Mouse (Mus musculus): ENCODE results near the gene Lats1.
A peak's percentile ranks its signal among the peaks of the same experiment; 100 is the strongest.

The Lats1 gene

DNA sequence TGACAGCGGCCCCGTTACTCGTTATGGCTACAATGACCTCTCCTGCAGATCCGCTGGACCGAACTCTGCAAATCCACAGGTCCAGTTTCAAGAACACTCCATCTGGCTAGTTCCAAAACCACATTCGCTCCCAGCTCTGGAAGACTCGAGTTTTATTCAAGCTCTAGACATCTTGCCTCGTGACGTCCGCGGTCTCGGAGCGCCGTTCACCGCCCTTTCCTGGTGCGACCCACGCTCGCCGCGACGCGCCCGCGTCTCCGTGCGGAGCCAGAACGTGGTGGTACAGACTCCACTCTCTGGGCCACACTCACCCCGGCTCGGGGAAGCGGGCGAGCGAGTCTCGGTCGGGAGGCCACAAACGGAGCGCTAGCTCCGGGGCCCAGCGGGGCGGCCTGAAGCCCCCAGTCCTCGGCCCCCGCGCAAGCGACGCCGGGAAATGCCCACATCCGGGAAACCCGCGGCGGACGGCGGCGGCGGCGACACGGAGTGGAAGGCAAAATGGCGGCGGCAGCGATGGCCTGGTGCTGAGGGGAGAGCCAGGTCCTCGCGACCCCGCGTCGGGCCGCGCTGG lies at the start of gene Lats1, which contains the start of gene Pcmt1:
Lats1 (plus strand) TSS at position 484 of the 571 bp plus-strand sequence.
Pcmt1 (minus strand) TSS at position 406 of the 571 bp plus-strand sequence.
- DNase-seq, result peak; percentile 90

- no peak for DNase-seq
Measured at GRCm38 (mm10) chr10:7640366-7640765, 40.6 kb upstream of the Lats1 start.

DNA sequence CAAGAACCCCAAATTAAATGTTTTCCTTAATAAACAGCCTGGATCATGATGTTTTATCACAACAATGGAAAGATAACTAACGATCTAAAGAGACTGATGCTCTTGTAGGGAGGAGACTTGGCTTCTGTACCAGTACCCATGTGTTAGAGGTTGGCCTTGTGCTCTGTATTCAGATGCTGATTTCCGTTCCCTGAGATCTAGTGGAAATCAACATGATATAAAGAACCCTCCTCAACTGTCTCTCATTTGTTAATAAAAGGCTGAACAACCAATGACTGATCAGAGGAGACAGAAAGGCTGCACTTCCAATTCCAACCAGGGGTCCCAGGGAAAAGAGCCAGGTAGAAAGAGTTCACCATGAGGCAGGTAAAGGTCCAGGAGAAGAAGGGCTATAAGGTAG lies 35.1 kb upstream of the Lats1 start:
- DNase-seq, result no peak

- no peak for DNase-seq
Measured at GRCm38 (mm10) chr10:7649059-7649458, 32.0 kb upstream of the Lats1 start.

DNA sequence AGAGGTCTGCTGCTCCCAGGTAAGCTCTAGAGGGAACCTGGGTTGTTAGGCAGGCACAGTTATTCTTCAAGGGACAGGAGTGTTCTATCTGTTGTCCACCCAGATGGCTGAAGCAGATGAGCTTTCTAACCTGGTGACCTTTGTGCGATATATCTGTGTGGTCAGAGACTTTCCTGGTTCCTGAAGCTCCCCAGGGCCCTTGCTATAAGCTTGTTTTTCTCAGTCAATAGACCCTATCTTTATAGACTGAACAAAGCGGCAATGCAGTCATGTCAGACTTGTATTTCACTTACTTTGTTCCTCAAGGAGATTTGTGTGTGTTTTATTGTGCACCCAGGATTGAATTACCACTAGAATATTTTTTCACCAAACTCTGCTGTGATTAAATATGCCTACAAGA lies 30.0 kb upstream of the Lats1 start:
- DNase-seq, result no peak

DNA sequence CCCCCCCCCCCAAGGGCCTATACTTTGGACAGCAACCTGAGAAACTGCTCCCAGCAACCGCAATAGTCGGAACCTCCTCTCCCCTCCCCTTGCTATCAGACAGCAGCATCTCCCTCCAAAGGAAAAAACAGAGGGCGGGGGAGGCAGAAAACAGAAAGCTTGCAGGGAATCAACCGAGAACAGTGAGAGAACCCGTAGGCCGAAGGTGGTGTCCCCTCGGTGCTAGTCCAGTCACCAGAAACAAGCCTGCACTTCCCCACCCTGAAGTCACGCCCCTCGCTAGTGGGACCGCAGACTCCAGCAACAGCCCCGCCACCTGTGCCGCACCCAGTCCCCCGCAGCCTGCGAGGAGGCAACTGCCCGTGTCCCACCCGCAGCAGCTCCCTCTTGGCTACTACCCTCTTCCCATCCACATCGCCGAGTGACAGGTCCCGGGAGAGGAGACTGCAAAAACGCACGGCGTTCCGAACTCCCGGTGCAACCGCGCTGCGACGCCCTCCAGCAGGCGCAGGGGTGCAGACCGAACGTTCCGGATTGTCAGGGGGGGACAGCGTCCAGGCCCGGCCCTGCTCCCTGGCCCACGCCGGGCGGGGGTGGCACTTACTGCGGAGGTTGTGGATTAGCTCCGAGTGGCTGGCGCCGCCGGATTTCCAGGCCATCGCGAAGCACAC lies 18.4 kb upstream of the Lats1 start:
- DNase-seq, result no peak

GRCm38 (mm10) chr10:7663159-7664026 lies 17.6 kb upstream of the Lats1 start:
- DNase-seq, result peak; percentile 93

DNA sequence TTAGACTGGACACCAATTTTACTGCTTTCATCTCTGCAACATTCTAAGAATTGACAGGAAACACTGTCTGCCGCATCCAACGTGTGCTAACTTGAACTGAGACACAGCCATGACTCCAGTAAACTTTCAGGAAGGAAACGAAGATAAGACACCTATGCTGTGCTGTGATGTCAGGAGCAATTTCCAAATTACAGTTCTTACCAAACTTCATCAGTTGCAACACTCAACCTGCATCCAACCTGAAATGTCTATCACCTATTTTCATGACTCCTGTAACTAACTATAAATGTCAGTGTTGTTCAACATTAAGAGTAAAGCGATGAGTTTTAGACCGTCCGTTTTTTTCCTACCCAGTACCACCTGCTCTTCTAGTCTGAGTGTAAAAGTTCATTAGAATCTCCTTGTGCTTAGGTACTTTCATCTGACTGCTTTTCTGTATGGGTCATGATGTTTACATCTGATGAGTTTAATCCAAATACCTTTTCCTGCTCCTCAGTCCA lies 16.9 kb upstream of the Lats1 start:
- DNase-seq, result no peak

GRCm38 (mm10) chr10:7664889-7665288 lies 16.1 kb upstream of the Lats1 start:
- DNase-seq, result no peak

DNA sequence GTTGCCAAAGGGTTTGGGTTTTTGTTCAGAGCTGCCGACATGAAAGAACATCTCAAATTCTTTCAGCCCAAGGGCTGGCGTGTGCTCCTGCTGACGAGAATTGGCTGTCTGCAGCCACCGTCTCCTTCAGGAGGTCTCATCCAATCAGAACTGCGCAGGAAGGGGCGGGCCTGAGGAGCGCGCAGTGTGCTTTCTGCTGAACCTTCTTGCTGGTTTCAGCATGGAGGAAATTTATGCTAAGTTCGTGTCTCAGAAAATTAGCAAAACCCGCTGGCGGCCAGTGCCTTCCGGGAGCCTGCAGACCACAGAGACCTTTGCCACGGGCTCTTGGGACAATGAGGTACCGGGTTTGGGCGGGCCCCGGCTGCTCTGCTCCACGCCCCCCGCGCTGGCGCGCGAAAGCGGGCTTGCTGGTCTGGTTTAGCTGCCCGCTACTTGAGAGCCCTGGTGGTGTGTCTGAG lies 13.6 kb upstream of the Lats1 start, which contains the start of gene Nup43:
Nup43 (plus strand) TSS at position 162 of the 461 bp plus-strand sequence.
- DNase-seq, result peak; percentile 94

DNA sequence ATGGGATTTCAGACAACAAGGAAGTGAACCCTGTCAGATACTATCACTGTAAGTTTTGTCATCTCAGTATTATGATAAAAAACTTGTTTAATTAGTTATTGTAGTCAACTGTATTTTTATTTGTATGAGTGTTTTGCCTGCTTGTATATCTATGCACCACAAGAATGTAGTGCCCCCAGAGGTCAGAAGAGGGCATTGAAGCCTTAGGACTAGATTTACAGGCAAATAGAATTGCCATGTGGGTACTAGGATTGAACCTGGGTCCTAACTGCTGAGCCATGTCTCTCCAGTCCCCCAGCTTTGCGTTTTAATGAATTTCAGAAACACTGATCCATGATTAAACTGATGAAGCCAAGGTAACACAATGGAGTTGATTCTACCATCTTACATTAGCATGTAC lies 7.3 kb upstream of the Lats1 start:
- DNase-seq, result no peak

DNA sequence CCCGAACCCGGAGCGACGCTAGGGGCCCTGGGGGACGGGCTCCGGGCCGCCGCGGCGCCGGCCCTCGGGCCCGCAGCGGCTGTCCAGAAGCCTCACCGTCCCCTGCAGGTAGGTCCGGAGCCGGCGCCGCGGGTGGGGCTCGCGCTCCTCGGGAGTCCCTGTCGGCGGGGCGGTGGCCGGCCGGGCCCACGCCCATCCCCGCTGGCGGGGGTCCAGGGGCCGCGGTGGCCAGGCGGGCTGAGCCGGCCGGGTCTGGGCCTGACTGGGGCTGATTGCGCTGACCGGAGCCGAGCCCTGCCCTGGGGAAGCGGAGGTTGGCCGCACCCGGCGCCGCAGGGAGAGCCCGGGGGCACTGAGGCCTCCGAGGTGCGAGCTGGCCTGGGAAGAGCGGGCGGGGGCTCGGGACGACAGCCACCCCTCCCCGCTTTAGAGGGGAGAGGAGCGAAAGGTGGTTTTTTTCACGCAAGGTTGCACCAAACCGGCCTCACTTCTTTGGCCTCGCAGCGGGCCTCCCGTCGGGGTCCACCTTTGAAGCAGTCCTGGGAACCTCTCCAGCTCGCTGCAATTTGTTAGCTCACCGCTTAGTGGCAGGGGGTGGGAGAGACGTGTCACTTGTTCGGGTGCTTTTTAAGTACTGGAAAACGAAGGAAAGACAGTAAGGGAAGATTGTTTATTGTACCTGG lies 470 bp downstream of the Lats1 start:
- peak; percentile 84 for DNase-seq

GRCm38 (mm10) chr10:7682249-7682648 lies 1.2 kb downstream of the Lats1 start:
- no peak for DNase-seq

DNA sequence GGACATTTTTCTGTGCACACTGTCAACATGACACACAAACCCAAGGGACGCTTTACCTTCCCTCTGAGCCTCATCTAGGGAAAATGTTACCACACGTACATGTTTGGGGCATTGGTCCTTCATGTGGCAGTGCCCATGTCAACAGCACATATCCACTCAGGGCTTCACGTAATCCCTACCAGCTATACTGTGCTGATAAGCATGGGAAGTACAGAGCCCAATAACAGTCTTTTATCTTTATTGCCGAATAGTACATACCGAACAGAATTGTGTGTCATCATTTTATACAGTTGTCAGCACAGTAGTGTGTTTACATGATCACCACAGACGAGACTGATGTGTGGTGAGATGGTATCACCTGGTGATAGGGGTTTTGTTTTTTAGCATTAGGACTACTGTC lies 5.9 kb downstream of the Lats1 start:
- DNase-seq, result no peak

DNA sequence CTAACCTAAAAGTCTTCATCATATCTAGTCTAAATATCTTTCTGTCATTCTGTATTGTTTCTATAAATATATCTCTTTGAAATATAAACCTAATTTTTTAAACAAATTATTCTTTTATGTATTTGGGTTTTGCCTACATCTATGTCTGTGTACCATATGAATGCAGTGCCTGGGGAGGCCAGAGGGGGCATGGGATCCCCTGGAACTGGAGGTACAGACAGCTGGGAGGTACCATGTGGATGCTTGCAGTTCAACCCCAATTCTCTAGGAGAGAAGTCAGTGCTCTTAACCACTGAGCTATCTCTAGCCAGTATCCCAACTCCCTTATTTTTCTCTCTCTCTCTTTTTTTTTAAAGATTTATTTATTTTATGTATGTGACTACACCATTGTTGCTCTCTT lies 14.3 kb downstream of the Lats1 start:
- DNase-seq, result no peak

DNA sequence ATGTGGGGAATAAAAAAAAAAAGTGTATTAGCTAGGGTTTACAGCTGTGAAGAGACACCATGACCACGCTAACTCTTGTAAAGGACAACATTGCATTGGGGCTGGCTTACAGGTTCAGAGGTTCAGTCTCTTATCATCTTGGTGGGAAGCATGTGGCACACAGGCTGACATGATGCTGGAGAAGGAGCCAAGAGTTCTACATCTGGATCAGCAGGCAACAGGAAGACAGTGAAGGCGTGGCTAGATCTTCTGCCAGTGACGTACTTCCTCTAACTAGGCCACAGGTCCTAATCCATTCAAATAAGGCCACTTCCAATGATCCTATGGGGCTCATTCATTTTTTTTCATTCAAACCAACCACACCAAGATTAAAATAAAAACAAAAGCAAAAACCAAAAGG lies 19.1 kb downstream of the Lats1 start:
- no peak for DNase-seq

DNA sequence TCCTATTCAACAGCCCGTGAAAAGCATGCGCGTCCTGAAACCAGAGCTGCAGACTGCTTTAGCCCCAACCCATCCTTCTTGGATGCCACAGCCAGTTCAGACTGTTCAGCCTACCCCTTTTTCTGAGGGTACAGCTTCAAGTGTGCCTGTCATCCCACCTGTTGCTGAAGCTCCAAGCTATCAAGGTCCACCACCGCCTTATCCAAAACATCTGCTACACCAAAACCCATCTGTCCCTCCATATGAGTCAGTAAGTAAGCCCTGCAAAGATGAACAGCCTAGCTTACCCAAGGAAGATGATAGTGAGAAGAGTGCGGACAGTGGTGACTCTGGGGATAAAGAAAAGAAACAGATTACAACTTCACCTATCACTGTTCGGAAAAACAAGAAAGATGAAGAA lies 21.6 kb downstream of the Lats1 start:
- no peak for DNase-seq

GRCm38 (mm10) chr10:7710121-7710520 lies 29.1 kb downstream of the Lats1 start:
- no peak for DNase-seq

DNA sequence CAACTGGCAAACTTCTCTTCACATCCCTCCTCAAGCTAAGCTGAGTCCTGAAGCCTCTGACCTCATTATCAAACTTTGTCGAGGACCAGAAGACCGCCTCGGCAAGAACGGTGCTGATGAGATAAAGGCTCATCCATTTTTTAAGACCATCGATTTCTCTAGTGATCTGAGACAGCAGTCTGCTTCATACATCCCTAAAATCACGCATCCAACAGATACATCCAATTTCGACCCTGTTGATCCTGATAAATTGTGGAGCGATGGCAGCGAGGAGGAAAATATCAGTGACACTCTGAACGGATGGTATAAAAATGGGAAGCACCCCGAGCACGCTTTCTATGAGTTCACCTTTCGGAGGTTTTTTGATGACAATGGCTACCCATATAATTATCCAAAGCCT lies 31.5 kb downstream of the Lats1 start:
- DNase-seq, result no peak

GRCm38 (mm10) chr10:7715056-7715455 lies 34.0 kb downstream of the Lats1 start:
- no peak for DNase-seq

DNA sequence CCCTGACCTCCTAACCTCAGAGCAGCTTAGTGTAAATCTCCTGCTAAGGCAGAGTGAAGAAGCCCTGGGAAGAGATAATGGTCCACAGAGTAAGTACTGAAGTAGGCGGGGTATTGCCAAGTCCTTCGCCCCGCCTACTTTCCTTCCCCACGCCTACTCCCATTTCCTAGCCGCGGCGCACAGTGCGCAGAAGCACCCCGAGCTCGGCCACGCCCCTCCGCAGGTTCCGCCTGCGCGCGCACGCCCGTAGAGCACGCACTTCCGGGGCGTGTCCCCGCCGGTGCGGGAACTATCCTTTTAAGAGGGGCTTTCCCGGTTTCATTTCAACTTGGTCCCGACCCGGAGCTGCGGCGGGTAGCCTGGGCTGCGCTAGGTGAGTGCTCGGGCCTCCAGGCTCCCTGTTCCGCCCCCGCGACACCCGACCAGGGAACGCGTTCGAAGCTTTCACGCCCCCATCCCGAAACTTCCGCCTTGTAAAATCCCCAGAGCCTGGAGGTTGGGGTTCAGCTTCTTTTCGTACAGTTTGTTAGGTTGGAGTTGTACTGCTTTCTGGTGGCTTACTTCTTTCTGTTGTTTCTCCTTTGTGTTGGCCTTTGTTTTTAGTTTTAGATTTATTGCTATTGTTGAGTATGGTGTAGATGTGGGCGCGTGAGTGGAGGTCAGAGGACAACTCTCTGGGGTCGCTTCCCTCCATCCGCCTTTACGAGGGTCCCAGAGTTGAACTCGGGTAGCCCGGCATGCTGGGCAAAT lies 44.9 kb downstream of the Lats1 start, which contains the start of gene Katna1:
Katna1 (plus strand) TSS at position 250 of the 750 bp plus-strand sequence.
- peak; percentile 94 for DNase-seq

- no peak for DNase-seq
Measured at GRCm38 (mm10) chr10:7726501-7726812, 45.4 kb downstream of the Lats1 start.
